Mouse (Mus musculus) bone marrow macrophage, adult 2 months (primary cell): ENCODE results near the gene Cdk8.

ENCODE experiments used
- CTCF ChIP-seq: IDR thresholded peaks from 2 replicates; pipeline ENCODE4 v1.5.1; 2012; ENCODE audit warnings: low read depth, mild to moderate bottlenecking, low read length, moderate library complexity
- POLR2A ChIP-seq: IDR thresholded peaks from 2 replicates; pipeline ENCODE4 v1.6.1; 2012; ENCODE audit warnings: mild to moderate bottlenecking, low read depth, low read length, borderline replicate concordance

GRCm38 (mm10) chr5:146188712-146189111, 42.3 kb upstream of the Cdk8 start:
- TF ChIP-seq CTCF = no peak
- TF ChIP-seq POLR2A = no peak
